Mouse (Mus musculus) hindbrain, embryonic 12.5 days (tissue): ENCODE results near the gene Gm20388. TPM values are rescaled to one million over a fixed set of nuclear protein-coding genes. Genes with fewer than 3 reads are reported as not detected.

ENCODE experiments used
- ATAC-seq: fragments of 200-750 bp; cut with Nextera tagmentation; 2 replicates; pipeline ENCODE4 v1.8.0; 2017; ENCODE audit warnings: moderate TSS enrichment; ENCODE audit not compliant: low FRiP score
- H3K27ac ChIP-seq: fragments of 300-500 bp; sonication (generic); 2 replicates; pipeline ENCODE4 v1.5.1; 2016; ENCODE audit warnings: mild to moderate bottlenecking
- H3K27me3 ChIP-seq: fragments of 300-500 bp; sonication (generic); 2 replicates; pipeline ENCODE4 v1.6.1; 2016; ENCODE audit warnings: mild to moderate bottlenecking
- H3K36me3 ChIP-seq: fragments of 300-500 bp; sonication (generic); 2 replicates; pipeline ENCODE4 v1.6.1; 2016; ENCODE audit warnings: mild to moderate bottlenecking
- H3K4me1 ChIP-seq: fragments of 300-500 bp; sonication (generic); 2 replicates; pipeline ENCODE4 v1.6.1; 2016
- H3K4me2 ChIP-seq: fragments of 300-500 bp; sonication (generic); replicated peaks from 2 replicates; pipeline ENCODE4 v1.6.1; 2016; ENCODE audit warnings: mild to moderate bottlenecking
- H3K4me3 ChIP-seq: fragments of 300-500 bp; sonication (generic); 2 replicates; pipeline ENCODE4 v1.5.1; 2016; ENCODE audit warnings: mild to moderate bottlenecking
- H3K9ac ChIP-seq: fragments of 300-500 bp; sonication (generic); 2 replicates; pipeline ENCODE4 v1.6.1; 2016; ENCODE audit warnings: mild to moderate bottlenecking, moderate library complexity
- H3K9me3 ChIP-seq: fragments of 300-500 bp; sonication (generic); replicated peaks from 2 replicates; pipeline ENCODE4 v1.6.1; 2016; ENCODE audit warnings: mild to moderate bottlenecking
- WGBS: fragments of 180-500 bp; shearing (Covaris S2); methylation state at CpG from one replicate; pipeline ENCODE4 v1.1.7; 2016; 5-methylcytosine and 5-hydroxymethylcytosine counted together
- polyA plus RNA-seq: library from polyadenylated mRNA; unstranded; fragments of >200 nt; fragmentation: Nextera tagmentation; extraction: Ambion mirVana; gene quantifications from 2 replicates; pipeline ENCODE4 v1.2.1, GENCODE M21; 2016

Gene Gm20388
- polyA plus RNA-seq, 1 experiment from 2014 or later = not detected

DNA sequence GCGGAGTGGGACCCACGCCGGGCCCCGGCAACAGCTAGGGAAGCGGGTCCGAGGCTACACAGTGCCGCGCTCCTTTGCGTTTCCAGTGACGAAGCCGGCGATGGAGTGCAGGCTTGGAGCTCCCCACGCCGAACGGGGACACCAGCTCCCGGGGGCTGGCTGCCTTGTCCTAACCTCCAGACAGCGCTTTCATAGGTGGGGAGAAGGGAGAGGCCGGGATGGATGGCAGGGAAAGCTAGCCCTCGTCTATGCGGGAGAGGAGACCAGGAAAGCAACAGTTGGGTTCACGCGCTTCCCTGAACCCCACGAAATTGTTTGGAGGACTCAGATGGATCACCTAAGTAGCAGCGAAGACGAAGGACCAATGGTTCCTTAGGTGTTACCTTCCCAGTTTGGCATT, 1204.5 kb downstream of the Gm20388 start:
- ATAC-seq = no peak
- H3K27me3 ChIP-seq = peaks cover 89% of the 10 kb centered on the region
- no peak overlapping the region for H3K27ac ChIP-seq
- 0 out of 2 replicates have a peak, but pooled peaks cover 3% of the 10 kb centered on the region for H3K9me3 ChIP-seq
- H3K4me2 ChIP-seq = peak overlapping the region; percentile 29
- H3K4me1 ChIP-seq = peaks cover 13% of the 10 kb centered on the region
- peak overlapping the region; percentile 39; the same call in 1 of the 2 replicates for H3K9ac ChIP-seq
- no peaks in the 10 kb centered on the region for H3K36me3 ChIP-seq
- peak overlapping the region; percentile 11 for H3K4me3 ChIP-seq
- under 1% methylated on average over 25 of the region's 25 CpGs for whole genome bisulfite sequencing

GRCm38 (mm10) chr8:121115948-121116347, 1205.3 kb downstream of the Gm20388 start, which contains the start of gene Foxc2:
Foxc2 (plus strand) TSS chr8:121116171.
- H3K4me1 ChIP-seq = peaks cover 13% of the 10 kb centered on the region
- no peak for ATAC-seq
- peak within 1 kb of the TSS; percentile 46 for H3K4me3 ChIP-seq
- H3K9ac ChIP-seq = peak within 1 kb of the TSS; percentile 67
- H3K4me2 ChIP-seq = peak within 1 kb of the TSS; percentile 60
- 0 out of 2 replicates have a peak, but pooled peaks cover 3% of the 10 kb centered on the region for H3K9me3 ChIP-seq
- H3K27me3 ChIP-seq = peaks cover 91% of the 10 kb centered on the region
- under 1% methylated on average over 23 of the region's 25 CpGs for WGBS
- H3K36me3 ChIP-seq = no peaks in the 10 kb centered on the region
- peak within 1 kb of the TSS; percentile 84 for H3K27ac ChIP-seq

- Histone ChIP-seq H3K4me2 (peak overlapping the region; percentile 60), H3K4me1 (peaks cover 13% of the 10 kb centered on the region), H3K36me3 (no peaks in the 10 kb centered on the region), H3K27ac (peak overlapping the region; percentile 84), H3K9me3 (0 out of 2 replicates have a peak, but pooled peaks cover 3% of the 10 kb centered on the region), H3K9ac (peak overlapping the region; percentile 67), H3K4me3 (peak overlapping the region; percentile 46), H3K27me3 (peaks cover 92% of the 10 kb centered on the region)
- under 1% methylated on average over 55 of the region's 55 CpGs for WGBS
- ATAC-seq = 0 out of 2 replicates have a peak, but pooled peaks have one; percentile 39
These were observed 1206.0 kb downstream of the Gm20388 start for GRCm38 (mm10) chr8:121116591-121117185.

GRCm38 (mm10) chr8:121117186-121117651, 1206.6 kb downstream of the Gm20388 start:
- WGBS = 1% methylated on average over 61 of the region's 62 CpGs

GRCm38 (mm10) chr8:121117906-121118305, 1207.3 kb downstream of the Gm20388 start:
- ATAC-seq = no peak
- Histone ChIP-seq H3K27me3 (peaks cover 93% of the 10 kb centered on the region), H3K4me2 (peak overlapping the region; percentile 60), H3K9me3 (0 out of 2 replicates have a peak, but pooled peaks cover 3% of the 10 kb centered on the region), H3K4me3 (peak overlapping the region; percentile 46), H3K9ac (peak overlapping the region; percentile 67), H3K27ac (peak overlapping the region; percentile 84), H3K4me1 (peaks cover 13% of the 10 kb centered on the region), H3K36me3 (no peaks in the 10 kb centered on the region)
- WGBS = under 1% methylated on average over 28 of the region's 28 CpGs

More at GRCm38 (mm10) chr8:121117186-121117651, 1206.6 kb downstream of the Gm20388 start:
- Histone ChIP-seq H3K9ac (peak overlapping the region; percentile 67), H3K4me2 (peak overlapping the region; percentile 60), H3K27me3 (peaks cover 93% of the 10 kb centered on the region), H3K9me3 (0 out of 2 replicates have a peak, but pooled peaks cover 3% of the 10 kb centered on the region), H3K4me1 (peaks cover 13% of the 10 kb centered on the region), H3K27ac (peak overlapping the region; percentile 84; the same call in 1 of the 2 replicates), H3K36me3 (no peaks in the 10 kb centered on the region), H3K4me3 (peak overlapping the region; percentile 46)
- peak; percentile 24; the same call in 1 of the 2 replicates for ATAC-seq

DNA sequence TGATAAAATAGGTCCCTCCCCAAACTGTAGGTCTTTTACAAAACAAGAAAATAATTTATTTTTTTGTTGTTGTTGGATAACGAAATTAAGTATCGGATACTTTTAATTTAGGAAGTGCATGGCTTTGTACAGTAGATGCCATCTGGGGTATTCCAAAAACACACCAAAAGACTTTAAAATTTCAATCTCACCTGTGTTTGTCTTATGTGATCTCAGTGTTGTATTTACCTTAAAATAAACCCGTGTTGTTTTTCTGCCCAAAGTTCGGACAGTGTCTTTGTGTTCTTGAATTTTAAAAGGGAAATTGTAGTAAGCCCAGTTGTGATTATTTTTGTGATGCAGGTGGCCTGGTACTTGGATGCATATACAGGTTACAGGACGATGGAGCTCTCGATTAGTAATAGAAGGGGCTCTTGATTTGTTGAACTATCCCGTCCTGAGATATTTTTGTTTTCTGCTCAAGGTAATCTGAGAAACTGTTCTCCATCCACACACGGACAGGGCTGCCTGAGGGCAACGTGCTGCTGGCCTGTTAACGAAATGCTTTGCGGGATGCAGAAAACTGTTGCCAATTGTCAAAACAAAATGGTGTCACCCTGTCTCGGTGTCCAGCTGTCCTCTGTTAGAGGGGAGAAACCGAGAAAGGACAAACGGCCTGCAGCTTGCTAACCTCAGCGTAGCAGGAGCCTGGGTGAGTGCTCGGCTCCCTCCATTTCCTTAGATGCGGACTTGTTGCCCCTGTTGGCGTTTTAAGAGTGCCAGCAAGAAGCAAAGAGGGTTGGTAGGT, 1208.2 kb downstream of the Gm20388 start:
- H3K9ac ChIP-seq = no peak overlapping the region; the same call in 1 of the 2 replicates
- H3K27ac ChIP-seq = no peak overlapping the region
- peaks cover 96% of the 10 kb centered on the region for H3K27me3 ChIP-seq
- peaks cover 13% of the 10 kb centered on the region for H3K4me1 ChIP-seq
- no peaks in the 10 kb centered on the region for H3K36me3 ChIP-seq
- WGBS = 2% methylated on average over 18 of the region's 18 CpGs
- peak overlapping the region; percentile 60 for H3K4me2 ChIP-seq
- H3K4me3 ChIP-seq = peak overlapping the region; percentile 46
- 0 out of 2 replicates have a peak, but pooled peaks cover 3% of the 10 kb centered on the region for H3K9me3 ChIP-seq
- no peak for ATAC-seq

GRCm38 (mm10) chr8:121119635-121120455, 1209.2 kb downstream of the Gm20388 start:
- 3% methylated on average over 12 of the region's 12 CpGs for WGBS
- Histone ChIP-seq H3K27me3 (peaks cover 96% of the 10 kb centered on the region), H3K4me3 (peak overlapping the region; percentile 46), H3K36me3 (no peaks in the 10 kb centered on the region), H3K9me3 (peaks cover 9% of the 10 kb centered on the region; the same call in 1 of the 2 replicates), H3K4me1 (peaks cover 13% of the 10 kb centered on the region), H3K27ac (no peak overlapping the region), H3K9ac (peak overlapping the region; percentile 42), H3K4me2 (peak overlapping the region; percentile 34)
- no peak for ATAC-seq

DNA sequence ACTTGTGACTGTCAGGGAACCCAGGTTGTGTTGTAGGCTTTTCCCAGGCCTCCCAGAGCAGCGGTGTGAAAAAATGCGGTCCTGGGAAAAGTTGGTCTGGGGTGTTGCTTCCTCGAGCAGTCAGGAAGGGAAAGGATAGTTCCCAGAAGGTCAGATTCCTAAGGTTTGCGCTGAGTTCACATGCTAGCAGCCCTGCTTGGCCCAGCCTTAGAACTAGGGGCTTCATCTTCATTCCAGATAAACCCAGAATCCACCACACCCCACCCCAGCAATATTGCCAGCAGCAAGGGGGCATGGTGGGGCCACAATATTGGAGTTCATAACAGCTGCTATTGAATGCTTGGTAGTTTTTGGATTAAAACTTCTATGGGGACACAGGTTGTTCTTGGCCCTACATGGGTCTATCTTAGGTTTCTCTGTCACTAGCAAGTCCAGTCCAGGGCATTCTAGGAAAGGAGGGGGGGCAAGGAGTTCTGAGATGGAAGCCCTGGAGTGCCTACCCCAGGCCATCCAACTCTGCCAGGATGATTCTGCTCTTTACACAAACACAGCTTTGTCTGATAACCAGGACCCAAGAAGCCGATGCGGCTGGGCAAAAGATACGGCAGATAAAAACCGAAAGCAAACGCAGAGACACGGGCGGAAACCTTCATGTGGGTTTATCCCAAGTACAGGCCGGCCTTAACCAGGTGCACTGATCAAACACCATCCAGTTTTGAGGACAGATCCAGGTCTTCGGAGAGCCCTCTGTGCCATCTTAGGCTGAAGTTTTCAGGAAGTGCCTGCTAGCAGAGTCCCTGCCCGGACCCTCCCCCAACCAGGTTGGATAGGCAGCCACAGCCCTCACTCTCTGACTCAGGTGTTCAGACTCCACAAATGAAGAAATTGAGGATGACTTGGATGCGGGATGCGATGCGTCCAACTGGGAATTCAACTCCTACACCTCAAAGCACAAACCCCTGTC, 1210.1 kb downstream of the Gm20388 start:
- Histone ChIP-seq H3K4me3 (peak overlapping the region; percentile 46), H3K4me2 (peak overlapping the region; percentile 34)

DNA sequence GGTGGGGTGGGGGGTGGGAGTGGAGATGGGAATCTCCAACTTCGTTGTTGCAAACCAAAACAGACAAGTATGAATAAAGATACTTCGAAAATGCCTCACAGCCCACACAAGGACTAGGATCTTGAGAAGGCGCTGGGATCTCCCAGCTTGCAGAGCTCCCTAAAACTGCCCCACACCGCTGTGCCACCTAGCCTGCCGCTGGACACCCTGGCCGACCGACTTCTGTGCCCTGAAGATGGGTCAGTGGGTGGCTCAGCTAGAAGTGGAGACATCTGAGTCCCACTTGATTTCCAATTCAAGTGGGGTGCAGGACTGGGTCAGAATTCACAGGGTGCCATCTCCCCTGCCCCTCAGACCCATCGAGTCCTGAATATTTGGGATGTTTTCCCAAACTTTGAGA, 1211.1 kb downstream of the Gm20388 start:
- ATAC-seq = no peak
- Histone ChIP-seq H3K36me3 (no peaks in the 10 kb centered on the region), H3K4me1 (peaks cover 14% of the 10 kb centered on the region), H3K9me3 (peaks cover 8% of the 10 kb centered on the region; the same call in 1 of the 2 replicates), H3K4me3 (peak overlapping the region; percentile 46; the same call in 1 of the 2 replicates), H3K27ac (no peak overlapping the region), H3K4me2 (peak overlapping the region; percentile 34), H3K9ac (no peak overlapping the region), H3K27me3 (peaks cover 98% of the 10 kb centered on the region)
- whole genome bisulfite sequencing = 13% methylated on average over 8 of the region's 8 CpGs

More for the DNA sequence above, 1210.1 kb downstream of the Gm20388 start:
- ATAC-seq = no peak
- WGBS = 8% methylated on average over 17 of the region's 17 CpGs
- Histone ChIP-seq H3K36me3 (no peaks in the 10 kb centered on the region), H3K27me3 (peaks cover 97% of the 10 kb centered on the region), H3K9me3 (peaks cover 9% of the 10 kb centered on the region; the same call in 1 of the 2 replicates), H3K4me1 (peaks cover 19% of the 10 kb centered on the region), H3K27ac (no peak overlapping the region), H3K9ac (peak overlapping the region; percentile 42; the same call in 1 of the 2 replicates)

DNA sequence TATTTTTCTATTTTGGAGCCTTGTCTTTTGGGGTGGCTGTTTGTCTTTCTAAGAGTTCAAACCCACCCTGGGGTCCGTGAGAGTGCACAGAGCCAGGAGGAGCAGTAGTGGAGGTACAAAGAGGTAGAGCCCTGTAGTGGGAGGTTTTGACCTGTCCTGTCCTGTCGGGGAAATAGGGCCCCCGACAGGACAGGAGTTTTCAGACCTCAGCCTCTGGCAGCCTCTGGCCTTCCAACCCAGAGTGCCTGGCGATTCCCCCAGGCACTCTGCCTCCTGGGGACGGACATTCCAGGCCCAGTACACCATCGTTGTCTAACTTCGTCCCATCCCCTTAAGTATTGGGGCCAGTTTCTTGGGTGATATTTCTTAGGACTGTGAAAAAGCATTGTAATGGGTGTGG, 1211.7 kb downstream of the Gm20388 start:
- H3K27ac ChIP-seq = no peak overlapping the region
- peaks cover 6% of the 10 kb centered on the region; the same call in 1 of the 2 replicates for H3K9me3 ChIP-seq
- 6% methylated on average over 7 of the region's 7 CpGs for WGBS
- H3K4me3 ChIP-seq = no peak overlapping the region
- ATAC-seq = no peak
- H3K27me3 ChIP-seq = peaks cover 98% of the 10 kb centered on the region
- no peak overlapping the region for H3K9ac ChIP-seq
- H3K36me3 ChIP-seq = no peaks in the 10 kb centered on the region
- peak overlapping the region; percentile 34; the same call in 1 of the 2 replicates for H3K4me2 ChIP-seq
- H3K4me1 ChIP-seq = peaks cover 9% of the 10 kb centered on the region
